Mouse (Mus musculus) lung, embryonic 14.5 days (tissue): Measurements from ENCODE around the gene Zswim4. TPM values are rescaled to one million over a fixed set of nuclear protein-coding genes. Genes with fewer than 3 reads are reported as not detected.
"Not testable (repeated sequence)": the region's sequence is repeated elsewhere in the genome, so short reads cannot be mapped to it uniquely, and the experiment has no call there.

Experiments used
- ATAC-seq: fragments of 200-750 bp; cut with Nextera tagmentation; 2 replicates; pipeline ENCODE4 v1.8.0; 2017; ENCODE audit warnings: mild to moderate bottlenecking, moderate TSS enrichment, moderate library complexity; ENCODE audit not compliant: insufficient read depth
- DNase-seq: peaks from one replicate; pipeline ENCODE4 v3.0.0-alpha.2; 2015
- H3K27ac ChIP-seq: fragments of 300-500 bp; sonication (generic); 2 replicates; pipeline ENCODE4 v1.5.1; 2014; ENCODE audit warnings: low read depth, mild to moderate bottlenecking, moderate library complexity
- H3K27me3 ChIP-seq: fragments of 300-500 bp; sonication (generic); 2 replicates; pipeline ENCODE4 v1.6.1; 2014; ENCODE audit warnings: low read length, control low read depth; ENCODE audit not compliant: insufficient read depth
- H3K36me3 ChIP-seq: fragments of 300-500 bp; sonication (generic); 2 replicates; pipeline ENCODE4 v1.6.1; 2014; ENCODE audit warnings: control low read depth; ENCODE audit not compliant: insufficient read depth
- H3K4me1 ChIP-seq: fragments of 300-500 bp; sonication (generic); 2 replicates; pipeline ENCODE4 v1.6.1; 2014; ENCODE audit warnings: antibody characterized with exemption, control low read depth; ENCODE audit not compliant: insufficient read depth
- H3K4me2 ChIP-seq: fragments of 300-500 bp; sonication (generic); 2 replicates; pipeline ENCODE4 v1.6.1; 2014; ENCODE audit warnings: mild to moderate bottlenecking
- H3K4me3 ChIP-seq: fragments of 300-500 bp; sonication (generic); 2 replicates; pipeline ENCODE4 v1.5.1; 2014; ENCODE audit warnings: low read depth, low read length
- H3K9ac ChIP-seq: fragments of 300-500 bp; sonication (generic); 2 replicates; pipeline ENCODE4 v1.6.1; 2014
- H3K9me3 ChIP-seq: fragments of 300-500 bp; sonication (generic); 2 replicates; pipeline ENCODE4 v1.6.1; 2016; ENCODE audit warnings: low read depth, low read length, control low read depth
- CTCF ChIP-seq: IDR thresholded peaks from 2 replicates; pipeline ENCODE4 v1.5.1; 2016; ENCODE audit warnings: antibody characterized with exemption, low read depth
- WGBS: fragments of 180-500 bp; shearing (Covaris S2); extraction: QIAGEN DNeasy Blood & Tissue Kit; methylation state at CpG from one replicate; pipeline ENCODE4 v1.1.7; 2014; 5-methylcytosine and 5-hydroxymethylcytosine counted together
- polyA plus RNA-seq: library from polyadenylated mRNA; unstranded; fragments of >200 nt; fragmentation: Nextera tagmentation; extraction: Ambion mirVana; gene quantifications from 2 replicates; pipeline ENCODE4 v1.2.1, GENCODE M21; 2014

The Zswim4 gene
- 13.9 and 14.4 TPM in 2 replicates for polyA plus RNA-seq

- ATAC-seq, result peak; percentile 99
- 0% methylated on average over 35 of the region's 35 CpGs for WGBS
- peak within 1 kb of the TSS; percentile 71 for H3K4me3 ChIP-seq
Measured at GRCm38 (mm10) chr8:84236998-84237473, at the start of gene Zswim4. TSS of gene Zswim4 (minus strand) at chr8:84237055.

GRCm38 (mm10) chr8:84285665-84286064 is 48.8 kb upstream of the Zswim4 start:
- 49% methylated on average over 5 of the region's 5 CpGs for WGBS
- H3K27ac ChIP-seq, H3K9me3 ChIP-seq, H3K4me3 ChIP-seq, H3K4me1 ChIP-seq, H3K4me2 ChIP-seq, H3K27me3 ChIP-seq, H3K36me3 ChIP-seq, H3K9ac ChIP-seq: not testable (repeated sequence)
- peak; percentile 71 for TF ChIP-seq CTCF
- ATAC-seq, result peak; percentile 67; the same call in 1 of the 2 replicates
- peak; percentile 73 for DNase-seq

More at GRCm38 (mm10) chr8:84236998-84237473, at the start of gene Zswim4:
- Histone ChIP-seq H3K4me1 (peaks cover 11% of the 10 kb centered on the region; the same call in 1 of the 2 replicates), H3K4me2 (peak within 1 kb of the TSS; percentile 94), H3K9ac (peak within 1 kb of the TSS; percentile 86), H3K27ac (peak within 1 kb of the TSS; percentile 83), H3K36me3 (peaks cover 20% of the 10 kb centered on the region; the same call in 1 of the 2 replicates), H3K27me3 (no peaks in the 10 kb centered on the region), H3K9me3 (no peaks in the 10 kb centered on the region)
- no peak for TF ChIP-seq CTCF
- peak; percentile 99 for DNase-seq

- Histone ChIP-seq H3K27ac (peak overlapping the region; percentile 78), H3K36me3 (no peaks in the 10 kb centered on the region), H3K9me3 (no peaks in the 10 kb centered on the region), H3K4me1 (peaks cover 6% of the 10 kb centered on the region; the same call in 1 of the 2 replicates), H3K27me3 (no peaks in the 10 kb centered on the region), H3K9ac (peak overlapping the region; percentile 39), H3K4me2 (peak overlapping the region; percentile 52), H3K4me3 (peak overlapping the region; percentile 15)
- ATAC-seq (peak; percentile 72), DNase-seq (peak; percentile 59)
- 7% methylated on average over 9 of the region's 9 CpGs for WGBS
- TF ChIP-seq CTCF, result no peak
Measured at GRCm38 (mm10) chr8:84284608-84285063, 47.8 kb upstream of the Zswim4 start.

GRCm38 (mm10) chr8:84280777-84281176 is 43.9 kb upstream of the Zswim4 start:
- no peak overlapping the region for H3K27ac ChIP-seq
- no peak overlapping the region for H3K9ac ChIP-seq
- H3K4me3 ChIP-seq, result no peak overlapping the region
- TF ChIP-seq CTCF, result no peak
- H3K36me3 ChIP-seq, result no peaks in the 10 kb centered on the region
- H3K9me3 ChIP-seq, result no peaks in the 10 kb centered on the region
- 61% methylated on average over 10 of the region's 10 CpGs for WGBS
- H3K4me1 ChIP-seq, result peaks cover 6% of the 10 kb centered on the region; the same call in 1 of the 2 replicates
- H3K4me2 ChIP-seq, result no peak overlapping the region
- no peak for ATAC-seq
- DNase-seq, result no peak
- H3K27me3 ChIP-seq, result no peaks in the 10 kb centered on the region

DNA sequence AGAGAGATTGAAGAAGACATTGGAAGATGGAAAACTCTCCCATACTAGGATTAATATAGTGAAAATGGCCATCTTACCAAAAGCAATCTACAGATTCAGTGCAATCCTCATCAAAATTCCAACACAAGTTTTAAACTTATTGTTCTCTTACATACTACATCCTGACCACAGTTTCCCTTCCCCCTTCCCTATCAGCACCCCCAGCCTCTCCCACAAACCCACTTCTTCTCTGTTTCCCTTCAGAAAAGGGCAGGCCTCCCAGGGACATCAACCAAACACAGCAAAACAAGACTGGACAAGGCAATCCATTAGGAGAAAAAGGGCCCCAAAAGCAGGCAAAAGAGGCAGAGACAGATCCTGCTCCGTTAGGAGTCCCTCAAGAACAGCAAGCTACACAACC is 39.6 kb upstream of the Zswim4 start:
- no peaks in the 10 kb centered on the region for H3K27me3 ChIP-seq
- no peak for ATAC-seq
- DNase-seq, result no peak
- no peak overlapping the region for H3K9ac ChIP-seq
- no peaks in the 10 kb centered on the region for H3K36me3 ChIP-seq
- H3K4me1 ChIP-seq, result no peaks in the 10 kb centered on the region
- H3K9me3 ChIP-seq, result no peaks in the 10 kb centered on the region
- no peak overlapping the region for H3K4me2 ChIP-seq
- no peak for TF ChIP-seq CTCF
- 61% methylated on average over 1 of the region's 1 CpGs for WGBS
- no peak overlapping the region for H3K27ac ChIP-seq
- H3K4me3 ChIP-seq, result no peak overlapping the region

GRCm38 (mm10) chr8:84273968-84274367 is 37.1 kb upstream of the Zswim4 start:
- Histone ChIP-seq H3K27ac (no peak overlapping the region), H3K9ac (no peak overlapping the region), H3K4me1 (peaks cover 4% of the 10 kb centered on the region; the same call in 1 of the 2 replicates), H3K4me3 (no peak overlapping the region), H3K9me3 (no peaks in the 10 kb centered on the region), H3K36me3 (no peaks in the 10 kb centered on the region), H3K4me2 (no peak overlapping the region), H3K27me3 (no peaks in the 10 kb centered on the region)
- WGBS, result 82% methylated on average over 3 of the region's 3 CpGs
- DNase-seq, result no peak
- TF ChIP-seq CTCF, result no peak
- ATAC-seq, result no peak

DNA sequence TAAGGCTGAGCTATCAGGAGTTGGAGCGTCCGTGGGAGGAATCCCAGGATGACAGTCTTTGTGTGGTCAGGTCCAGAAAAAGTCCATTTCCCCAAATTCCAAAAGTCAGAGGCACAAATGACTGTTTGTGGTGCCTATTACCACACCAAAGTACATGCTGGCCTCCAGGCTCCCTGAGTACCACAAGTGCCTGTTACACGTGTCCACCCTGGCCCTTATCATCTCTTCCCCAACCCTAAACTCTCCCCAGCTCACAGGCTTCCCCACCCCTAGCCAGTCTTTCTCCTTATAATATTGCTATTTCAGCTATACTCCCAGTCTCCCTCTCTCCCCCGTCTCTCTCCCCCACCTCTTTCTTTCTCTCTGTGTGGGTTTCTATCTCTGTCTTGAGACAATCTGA is 35.4 kb upstream of the Zswim4 start:
- Histone ChIP-seq H3K27me3 (no peaks in the 10 kb centered on the region), H3K9me3 (no peaks in the 10 kb centered on the region), H3K4me1 (peaks cover 4% of the 10 kb centered on the region; the same call in 1 of the 2 replicates), H3K4me3 (no peak overlapping the region), H3K36me3 (no peaks in the 10 kb centered on the region), H3K9ac (no peak overlapping the region), H3K4me2 (no peak overlapping the region), H3K27ac (no peak overlapping the region)
- DNase-seq, result no peak
- 76% methylated on average over 4 of the region's 4 CpGs for WGBS
- no peak for ATAC-seq
- TF ChIP-seq CTCF, result no peak
